Mouse (Mus musculus): ENCODE measurements around the gene C130026I21Rik.
"Not testable (repeated sequence)": the region's sequence is repeated elsewhere in the genome, so short reads cannot be mapped to it uniquely, and the experiment has no call there.

- not testable (repeated sequence) for TF ChIP-seq GATA1 (IDR thresholded peaks at IDR 0.05; ENCODE audit: borderline replicate concordance, low read length); FLI1 (IDR thresholded peaks at IDR 0.05; ENCODE audit: low read length)
Measured at GRCm38 (mm10) chr1:85114078-85114477, 156.3 kb downstream of the C130026I21Rik start.
